Mouse (Mus musculus): Measurements from ENCODE around the gene Prss27.
"Not testable (repeated sequence)": the region's sequence is repeated elsewhere in the genome, so short reads cannot be mapped to it uniquely, and the experiment has no call there.

The Prss27 gene

GRCm38 (mm10) chr17:24035087-24035486, 2.9 kb upstream of the Prss27 start:
- DNase-seq = no peak

GRCm38 (mm10) chr17:24036954-24037353, 990 bp upstream of the Prss27 start:
- DNase-seq = no peak

GRCm38 (mm10) chr17:24037360-24037759, 584 bp upstream of the Prss27 start:
- DNase-seq = no peak

GRCm38 (mm10) chr17:24044482-24044881, 6.5 kb downstream of the Prss27 start:
- DNase-seq = no peak

- DNase-seq = no peak
Measured at GRCm38 (mm10) chr17:24045608-24046007, 7.7 kb downstream of the Prss27 start.

GRCm38 (mm10) chr17:24046026-24046425, 8.1 kb downstream of the Prss27 start:
- DNase-seq = no peak

- DNase-seq = no peak
Measured at GRCm38 (mm10) chr17:24048053-24048452, 10.1 kb downstream of the Prss27 start.

- no peak for DNase-seq
Measured at GRCm38 (mm10) chr17:24049008-24049407, 11.1 kb downstream of the Prss27 start.

GRCm38 (mm10) chr17:24056636-24057625, 19.0 kb downstream of the Prss27 start:
- no peak for DNase-seq

- DNase-seq = no peak
Measured at GRCm38 (mm10) chr17:24057730-24058245, 19.8 kb downstream of the Prss27 start.

- no peak for DNase-seq
Measured at GRCm38 (mm10) chr17:24062459-24063155, 24.7 kb downstream of the Prss27 start.

- DNase-seq = no peak
Measured at GRCm38 (mm10) chr17:24068271-24068670, 30.3 kb downstream of the Prss27 start.

GRCm38 (mm10) chr17:24069531-24069930, 31.6 kb downstream of the Prss27 start:
- DNase-seq = no peak

- DNase-seq = peak; percentile 93
Measured at GRCm38 (mm10) chr17:24072919-24073696, 35.2 kb downstream of the Prss27 start, which contains the start of gene Kctd5. Gene Kctd5 (minus strand): TSS chr17:24073485.

GRCm38 (mm10) chr17:24077101-24077500, 39.2 kb downstream of the Prss27 start:
- no peak for DNase-seq

- DNase-seq = no peak
Measured at GRCm38 (mm10) chr17:24084593-24084992, 46.6 kb downstream of the Prss27 start.

- DNase-seq = not testable (repeated sequence)
Measured at GRCm38 (mm10) chr17:24086399-24086798, 48.5 kb downstream of the Prss27 start.

- DNase-seq = no peak
Measured at GRCm38 (mm10) chr17:24090575-24090974, 52.6 kb downstream of the Prss27 start.

Measured in right cerebral cortex, postnatal 4 days (tissue).